Mouse (Mus musculus) embryonic stem cell, embryonic (primary cell): Measurements from ENCODE around the gene Lrfn3.

ENCODE experiments used
- CTCF ChIA-PET, 4 experiments: fragments of 300-600 bp in 2 of 4; fragments of 350-600 bp in 2 of 4; sonication (Branson Sonifier 250); formaldehyde crosslinking; loops; one replicate each; lab custom pipeline; 2022; ENCODE audit warnings: inconsistent platforms in 2 of 4; lab: Charles Lee
- POLR2A ChIA-PET, 4 experiments: fragments of 300-600 bp in 2 of 4; fragments of 350-600 bp in 2 of 4; sonication (Branson Sonifier 250); formaldehyde crosslinking; loops; one replicate each; lab custom pipeline; 2022; ENCODE audit warnings: antibody characterized with exemption in 4 of 4, inconsistent platforms in 1 of 4; lab: Charles Lee

Lrfn3 gene

DNA sequence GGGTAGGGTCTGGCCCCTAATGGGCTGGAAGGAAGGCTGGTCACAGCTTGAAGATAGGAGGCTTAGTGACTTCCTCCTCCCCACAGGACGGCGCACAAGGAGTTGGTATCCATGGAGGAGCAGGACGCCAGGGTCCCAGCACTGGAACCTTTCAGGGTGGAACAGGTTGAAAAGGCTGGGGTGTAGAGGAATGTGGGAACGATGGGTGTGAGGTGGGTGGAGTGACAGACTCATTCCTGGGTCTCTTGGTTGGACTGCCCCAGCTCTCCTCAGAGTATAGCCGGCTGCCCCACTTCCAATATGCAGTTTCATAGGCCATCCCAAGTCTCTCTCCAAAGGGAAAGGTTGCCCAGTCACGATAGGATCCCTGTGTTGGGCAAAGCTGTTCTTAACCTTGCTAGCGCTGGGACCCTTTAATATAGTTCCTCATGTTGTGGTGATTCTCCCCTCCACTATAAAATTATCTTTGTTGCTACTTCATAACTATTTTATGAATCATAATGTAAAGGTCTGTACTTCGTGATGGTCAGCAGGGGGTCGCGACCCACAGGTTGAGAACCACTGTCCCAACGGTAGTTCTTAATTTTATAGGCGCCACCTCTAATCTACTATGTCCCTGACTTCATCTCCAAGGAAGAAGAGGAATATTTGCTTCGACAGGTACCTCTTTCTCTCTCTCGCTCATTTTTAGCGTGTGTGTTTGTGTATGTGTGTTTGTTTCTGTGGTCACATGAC, 53.0 kb downstream of the Lrfn3 start:
- POLR2A ChIA-PET, result interaction anchor here in 3 of 4 experiments (0.6 to 4.0 kb wide), 12 partner anchors 9 to 298 kb away, joined by 3 to 22 read pairs (median 4); partner anchors contain the start of genes E130208F15Rik (in 2 of the 3), Wdr62 (in 2 of the 3) and Thap8 (in 1 of the 3)
- CTCF ChIA-PET, result interaction anchor here in 2 of 4 experiments (1.0 to 1.4 kb wide), 4 partner anchors 8 to 26 kb away, joined by 3 to 4 read pairs (median 3); no protein-coding TSS in a partner anchor

DNA sequence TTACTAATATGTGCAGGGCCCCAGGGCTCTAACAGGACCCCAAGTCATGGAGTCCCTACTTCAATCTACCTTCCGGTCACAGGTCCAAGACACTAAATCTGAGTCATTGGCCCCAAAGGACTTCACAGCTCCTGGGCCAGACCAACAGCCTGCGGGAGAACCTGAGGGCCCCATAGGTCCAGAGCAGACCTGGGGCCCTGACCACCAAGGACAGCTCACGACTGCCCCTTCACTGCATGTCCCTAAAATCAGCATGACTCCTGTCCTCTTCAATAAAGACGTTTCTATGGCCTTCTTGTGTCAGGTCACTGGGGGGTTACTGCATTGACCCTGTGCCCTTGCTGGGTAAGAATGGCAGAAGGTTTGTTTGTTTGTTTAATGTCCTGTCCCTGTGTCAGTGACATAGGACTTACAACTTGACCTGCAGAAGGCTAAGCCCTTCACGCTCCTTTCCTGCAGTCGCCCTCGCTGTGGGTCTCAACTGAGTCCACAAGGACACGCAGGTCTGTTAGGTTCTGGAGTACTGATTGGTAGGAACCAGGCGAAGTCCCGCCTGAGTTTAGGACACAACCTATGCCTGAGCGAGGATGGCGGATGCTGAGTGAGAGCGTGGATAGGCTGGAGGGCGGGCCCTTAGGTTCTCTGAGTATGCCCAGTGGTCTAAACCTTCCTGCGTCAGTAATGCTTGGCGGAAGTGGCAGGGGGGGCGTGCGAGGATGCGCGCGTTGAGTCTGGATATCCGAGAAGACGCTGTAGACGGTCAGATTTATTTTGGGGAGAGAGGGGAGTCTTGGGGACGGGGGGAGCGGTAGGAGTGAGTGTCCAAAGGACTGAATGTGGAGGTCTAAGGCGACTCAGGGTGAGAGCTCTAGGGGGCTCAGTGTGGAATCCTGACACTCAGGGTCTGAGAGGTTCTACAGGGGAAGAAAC, 54.2 kb downstream of the Lrfn3 start, which contains the start of gene Alkbh6:
TSS of gene Alkbh6 (plus strand) at position 642 of the 930 bp plus-strand sequence.
- ChIA-PET POLR2A (interaction anchor here in 3 of 4 experiments (0.5 to 4.0 kb wide), 15 partner anchors 8 to 299 kb away, joined by 3 to 22 read pairs (median 4); partner anchors contain the start of genes E130208F15Rik (in 2 of the 3), Wdr62 (in 2 of the 3), Polr2i (in 1 of the 3) and Tbcb (in 1 of the 3)), CTCF (interaction anchor here in 3 of 4 experiments (0.5 to 1.4 kb wide), 7 partner anchors 7 to 305 kb away, joined by 3 to 5 read pairs (median 3); no protein-coding TSS in a partner anchor)

DNA sequence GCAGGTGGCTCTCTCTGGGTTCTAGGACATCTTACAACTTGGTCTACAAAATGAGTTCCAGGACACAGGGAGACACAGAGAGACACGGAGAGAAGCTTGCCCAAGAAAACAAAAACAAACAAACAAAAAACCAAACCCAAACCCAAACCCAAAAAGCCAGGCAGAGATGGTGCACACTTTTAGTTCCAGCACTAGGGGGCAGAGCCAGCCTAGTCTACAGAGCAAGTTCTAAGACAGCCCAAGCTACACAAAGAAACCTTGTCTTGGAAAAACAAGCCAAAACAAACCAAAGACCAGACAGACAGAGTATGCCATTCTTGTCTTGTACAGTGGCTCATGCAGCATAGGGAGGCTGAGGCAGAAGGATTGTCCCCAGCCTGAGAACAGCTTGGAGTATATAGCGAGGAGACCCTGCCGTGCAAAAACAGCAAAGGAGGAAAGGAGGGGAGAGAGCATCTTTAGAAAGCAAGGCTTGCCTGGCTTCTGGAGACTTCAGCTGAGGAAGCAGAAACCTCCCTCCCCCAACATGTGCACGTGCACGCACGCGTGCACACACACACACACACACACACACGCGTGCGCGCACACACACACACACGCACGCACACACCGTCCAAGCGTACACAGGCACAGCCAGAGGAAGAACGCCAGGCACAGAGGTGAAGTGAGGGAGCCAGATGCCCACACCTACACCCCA, 56.3 kb downstream of the Lrfn3 start:
- CTCF ChIA-PET, result interaction anchor here (0.5 to 1.5 kb wide), 31 partner anchors 8 to 656 kb away, joined by 3 to 10 read pairs (median 3); partner anchors contain the start of genes E130208F15Rik (in 2 of the 4), Clip3 (in 1 of the 4), Hspb6 (in 1 of the 4) and Proser3 (in 1 of the 4)

More for the DNA sequence above, 56.3 kb downstream of the Lrfn3 start:
- POLR2A ChIA-PET, result interaction anchor here in 3 of 4 experiments (0.8 to 1.6 kb wide), 7 partner anchors 8 to 26 kb away, joined by 3 to 7 read pairs (median 4); partner anchors contain the start of genes E130208F15Rik (in 2 of the 3), Syne4 (in 2 of the 3), Wdr62 (in 2 of the 3) and Thap8 (in 1 of the 3)
